Mouse (Mus musculus) neutrophil, adult 59 days (primary cell): Measurements from ENCODE around the gene Trim45. TPM values are rescaled to one million over a fixed set of nuclear protein-coding genes. Genes with fewer than 3 reads are reported as not detected.

Source experiments
- total RNA-seq, 2 experiments: library from RNA; stranded (reverse); gene quantifications; 1 replicate in 1 of 2; 2 replicates in 1 of 2; pipeline ENCODE4 v1.2.4; 2023

Trim45 gene
- total RNA-seq = 1 to 10 TPM; 1.2 to 2.5 TPM

DNA sequence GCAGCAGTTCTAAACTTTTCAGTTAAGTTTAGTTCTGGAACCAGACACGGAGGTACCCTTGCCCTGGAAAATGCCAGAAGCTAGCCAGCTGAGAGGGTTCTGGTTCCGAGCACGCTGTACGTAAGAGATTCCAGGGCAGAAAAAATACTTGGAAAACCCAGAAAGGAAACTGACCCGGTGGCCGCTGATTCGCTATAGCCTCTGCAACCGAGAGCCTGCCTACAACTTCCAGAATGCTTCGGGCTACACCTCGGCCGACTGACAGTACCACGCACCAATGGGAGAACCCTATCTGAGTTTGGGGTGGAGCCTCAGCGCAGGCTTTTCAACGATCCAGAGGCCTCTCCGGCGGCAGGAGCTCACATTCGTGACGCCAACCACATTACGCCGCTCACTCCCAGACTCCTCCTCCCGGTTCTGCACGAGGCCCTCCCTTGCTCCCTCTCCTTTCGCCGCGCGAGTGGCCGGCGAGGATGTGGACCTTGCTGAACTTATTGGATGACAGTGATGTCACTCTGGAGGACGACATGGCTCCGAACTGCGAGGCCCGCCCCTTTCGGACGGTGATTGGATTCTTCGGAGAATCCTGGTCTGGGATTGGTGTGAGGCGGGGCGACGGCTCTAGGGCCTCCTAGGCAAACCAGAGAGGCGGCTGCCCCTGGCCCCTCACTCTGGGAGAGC lies at the start of gene Trim45:
TSS of gene Trim45 (plus strand) at position 378 of the 681 bp plus-strand sequence.

DNA sequence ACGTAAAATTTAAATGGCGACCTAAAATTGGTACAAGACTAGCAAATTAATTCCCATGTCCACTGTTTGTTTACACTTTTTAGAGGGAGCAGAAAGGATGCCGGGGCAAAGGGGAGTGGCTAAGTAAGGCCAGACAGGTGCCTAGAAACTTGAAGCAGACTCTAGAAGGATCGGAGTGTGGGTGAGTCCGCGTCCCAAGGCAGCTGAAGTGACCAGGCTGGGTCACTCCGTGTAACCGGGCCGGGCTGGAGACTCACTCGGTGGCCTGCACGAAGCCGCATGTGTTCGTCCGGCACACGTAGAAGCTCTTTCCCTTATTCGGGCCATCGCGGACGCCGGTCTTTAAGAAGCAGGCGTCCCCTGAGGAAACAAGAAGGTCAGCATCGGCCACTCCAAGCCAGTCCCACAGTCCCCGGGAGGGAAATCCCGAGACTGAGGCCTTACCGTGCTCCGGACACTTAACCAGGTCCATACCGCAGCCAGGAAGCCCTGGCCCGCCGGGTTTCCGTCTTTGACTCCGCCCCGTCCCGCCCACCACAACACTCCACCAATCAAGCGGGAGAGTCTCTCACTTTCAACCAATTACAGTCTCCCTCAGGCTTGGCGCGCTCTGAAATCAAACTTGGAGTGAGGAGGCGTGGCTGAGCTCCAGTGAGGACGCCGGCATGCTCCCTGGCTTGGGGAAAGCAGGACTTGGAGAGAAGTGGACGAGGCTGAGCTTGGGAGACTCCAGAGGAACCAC lies 47.3 kb downstream of the Trim45 start, which contains the start of gene Ttf2:
TSS of gene Ttf2 (minus strand) at position 488 of the 742 bp plus-strand sequence.

Other genes starting within 250 kb of the Trim45 start
- 10 to 100 TPM; 43.1 to 43.7 TPM for gene Man1a2, start 236.7 kb upstream of the Trim45 start, total RNA-seq
- gene Vtcn1, start 96.7 kb upstream of the Trim45 start, total RNA-seq = not detected
- gene Ttf2, start 47.5 kb downstream of the Trim45 start, total RNA-seq = 10 to 100 TPM; 11.1 to 16.2 TPM
- gene Cd101, start 107.4 kb downstream of the Trim45 start, total RNA-seq = 10 to 100 TPM; 63.3 to 68.3 TPM
- 1 to 10 TPM; 2.2 to 2.5 TPM for gene Ptgfrn, start 188.1 kb downstream of the Trim45 start, total RNA-seq